Mouse (Mus musculus) liver, embryonic 12.5 days (tissue): ENCODE measurements around the gene Atp5b. TPM values are rescaled to one million over a fixed set of nuclear protein-coding genes. Genes with fewer than 3 reads are reported as not detected.

Experiments used
- ATAC-seq: fragments of 200-750 bp; cut with Nextera tagmentation; 2 replicates; pipeline ENCODE4 v1.8.0; 2017; ENCODE audit warnings: moderate number of reproducible peaks, mild to moderate bottlenecking, moderate library complexity
- H3K27ac ChIP-seq: fragments of 300-500 bp; sonication (generic); 2 replicates; pipeline ENCODE4 v1.5.1; 2016; ENCODE audit warnings: mild to moderate bottlenecking
- H3K27me3 ChIP-seq: fragments of 300-500 bp; sonication (generic); replicated peaks from 2 replicates; pipeline ENCODE4 v1.6.1; 2016; ENCODE audit warnings: mild to moderate bottlenecking, moderate library complexity
- H3K36me3 ChIP-seq: fragments of 300-500 bp; sonication (generic); 2 replicates; pipeline ENCODE4 v1.6.1; 2016; ENCODE audit warnings: mild to moderate bottlenecking, moderate library complexity
- H3K4me1 ChIP-seq: fragments of 300-500 bp; sonication (generic); 2 replicates; pipeline ENCODE4 v1.6.1; 2016
- H3K4me2 ChIP-seq: fragments of 300-500 bp; sonication (generic); 2 replicates; pipeline ENCODE4 v1.6.1; 2016; ENCODE audit warnings: mild to moderate bottlenecking, moderate library complexity
- H3K4me3 ChIP-seq: fragments of 300-500 bp; sonication (generic); 2 replicates; pipeline ENCODE4 v1.5.1; 2016; ENCODE audit warnings: mild to moderate bottlenecking, moderate library complexity
- H3K9ac ChIP-seq: fragments of 300-500 bp; sonication (generic); 2 replicates; pipeline ENCODE4 v1.6.1; 2016; ENCODE audit warnings: mild to moderate bottlenecking, moderate library complexity
- H3K9me3 ChIP-seq: fragments of 300-500 bp; sonication (generic); replicated peaks from 2 replicates; pipeline ENCODE4 v1.6.1; 2016; ENCODE audit warnings: mild to moderate bottlenecking, moderate library complexity
- WGBS: fragments of 180-500 bp; shearing (Covaris S2); methylation state at CpG from one replicate; pipeline ENCODE4 v1.1.7; 2016; ENCODE audit not compliant: insufficient replicate concordance; 5-methylcytosine and 5-hydroxymethylcytosine counted together
- microRNA counts: library from miRNA; unstranded; fragments of <30 nt; microRNA quantifications from one replicate; lab custom pipeline; 2017
- microRNA-seq: library from miRNA; unstranded; fragments of <30 nt; microRNA quantifications from one replicate; pipeline ENCODE4, GENCODE M21; 2017
- polyA plus RNA-seq: library from polyadenylated mRNA; unstranded; fragments of >200 nt; fragmentation: Nextera tagmentation; extraction: Ambion mirVana; gene quantifications from 2 replicates; pipeline ENCODE4 v1.2.1, GENCODE M21; 2016

Atp5b gene
- polyA plus RNA-seq, 1 experiment from 2014 or later, result 2,180 TPM

GRCm38 (mm10) chr10:128111227-128111626, 28.2 kb downstream of the Atp5b start:
- Histone ChIP-seq H3K9ac (no peak overlapping the region), H3K27me3 (no peaks in the 10 kb centered on the region), H3K4me1 (no peaks in the 10 kb centered on the region), H3K4me3 (no peak overlapping the region), H3K36me3 (peaks cover 78% of the 10 kb centered on the region), H3K4me2 (no peak overlapping the region), H3K9me3 (no peaks in the 10 kb centered on the region), H3K27ac (no peak overlapping the region)
- ATAC-seq, result no peak

GRCm38 (mm10) chr10:128123833-128124232, 40.8 kb downstream of the Atp5b start:
- H3K9me3 ChIP-seq, result no peaks in the 10 kb centered on the region
- no peak overlapping the region for H3K4me3 ChIP-seq
- H3K36me3 ChIP-seq, result peaks cover 98% of the 10 kb centered on the region
- H3K9ac ChIP-seq, result no peak overlapping the region
- H3K4me2 ChIP-seq, result no peak overlapping the region
- no peaks in the 10 kb centered on the region for H3K4me1 ChIP-seq
- no peak overlapping the region for H3K27ac ChIP-seq
- WGBS, result 85% methylated on average over 7 of the region's 7 CpGs
- ATAC-seq, result no peak
- H3K27me3 ChIP-seq, result no peaks in the 10 kb centered on the region

- ATAC-seq, result peak; percentile 11; the same call in 1 of the 2 replicates
- no peak overlapping the region for H3K4me2 ChIP-seq
- WGBS, result 87% methylated on average over 9 of the region's 9 CpGs
- H3K36me3 ChIP-seq, result peaks cover 96% of the 10 kb centered on the region
- H3K4me3 ChIP-seq, result no peak overlapping the region
- H3K9me3 ChIP-seq, result no peaks in the 10 kb centered on the region
- no peak overlapping the region for H3K9ac ChIP-seq
- H3K4me1 ChIP-seq, result no peaks in the 10 kb centered on the region
- H3K27me3 ChIP-seq, result no peaks in the 10 kb centered on the region
- no peak overlapping the region for H3K27ac ChIP-seq
Observed at GRCm38 (mm10) chr10:128124831-128125230, 41.8 kb downstream of the Atp5b start.

- ATAC-seq, result no peak
- no peaks in the 10 kb centered on the region for H3K9me3 ChIP-seq
- WGBS, result 89% methylated on average over 14 of the region's 14 CpGs
- no peaks in the 10 kb centered on the region for H3K27me3 ChIP-seq
- no peak overlapping the region for H3K9ac ChIP-seq
- H3K4me3 ChIP-seq, result no peak overlapping the region
- peaks cover 93% of the 10 kb centered on the region for H3K36me3 ChIP-seq
- H3K4me1 ChIP-seq, result no peaks in the 10 kb centered on the region
- no peak overlapping the region for H3K4me2 ChIP-seq
- H3K27ac ChIP-seq, result no peak overlapping the region
Observed at GRCm38 (mm10) chr10:128125951-128126350, 42.9 kb downstream of the Atp5b start.

GRCm38 (mm10) chr10:128127497-128127896, 44.4 kb downstream of the Atp5b start:
- no peak overlapping the region for H3K4me2 ChIP-seq
- ATAC-seq, result no peak
- H3K4me3 ChIP-seq, result no peak overlapping the region
- no peaks in the 10 kb centered on the region for H3K4me1 ChIP-seq
- peaks cover 89% of the 10 kb centered on the region for H3K36me3 ChIP-seq
- WGBS, result 88% methylated on average over 5 of the region's 5 CpGs
- H3K27me3 ChIP-seq, result no peaks in the 10 kb centered on the region
- H3K27ac ChIP-seq, result no peak overlapping the region
- no peaks in the 10 kb centered on the region for H3K9me3 ChIP-seq
- no peak overlapping the region for H3K9ac ChIP-seq

GRCm38 (mm10) chr10:128128143-128128542, 45.1 kb downstream of the Atp5b start:
- Histone ChIP-seq H3K4me3 (no peak overlapping the region), H3K9me3 (no peaks in the 10 kb centered on the region), H3K27ac (no peak overlapping the region), H3K4me1 (no peaks in the 10 kb centered on the region), H3K36me3 (peaks cover 82% of the 10 kb centered on the region), H3K27me3 (no peaks in the 10 kb centered on the region), H3K9ac (no peak overlapping the region), H3K4me2 (no peak overlapping the region)
- 88% methylated on average over 8 of the region's 8 CpGs for WGBS
- ATAC-seq, result 0 out of 2 replicates have a peak, but pooled peaks have one; percentile 31

- Histone ChIP-seq H3K27me3 (no peaks in the 10 kb centered on the region), H3K4me3 (no peak overlapping the region), H3K4me1 (no peaks in the 10 kb centered on the region), H3K9me3 (no peaks in the 10 kb centered on the region), H3K4me2 (no peak overlapping the region), H3K27ac (no peak overlapping the region), H3K36me3 (peaks cover 54% of the 10 kb centered on the region), H3K9ac (no peak overlapping the region)
- no peak for ATAC-seq
- WGBS, result 57% methylated on average over 3 of the region's 3 CpGs
Observed at GRCm38 (mm10) chr10:128131297-128131696, 48.2 kb downstream of the Atp5b start.

- H3K36me3 ChIP-seq, result peaks cover 49% of the 10 kb centered on the region
- no peaks in the 10 kb centered on the region for H3K4me1 ChIP-seq
- no peaks in the 10 kb centered on the region for H3K9me3 ChIP-seq
- ATAC-seq, result no peak
- H3K4me3 ChIP-seq, result no peak overlapping the region
- no peaks in the 10 kb centered on the region for H3K27me3 ChIP-seq
- H3K9ac ChIP-seq, result no peak overlapping the region
- H3K4me2 ChIP-seq, result no peak overlapping the region
- H3K27ac ChIP-seq, result no peak overlapping the region
Observed at GRCm38 (mm10) chr10:128131812-128132211, 48.7 kb downstream of the Atp5b start.

- WGBS, result 72% methylated on average over 13 of the region's 13 CpGs
Observed at GRCm38 (mm10) chr10:128133650-128134332, 50.7 kb downstream of the Atp5b start.

GRCm38 (mm10) chr10:128135374-128135773, 52.3 kb downstream of the Atp5b start:
- H3K4me3 ChIP-seq, result no peak overlapping the region
- no peaks in the 10 kb centered on the region for H3K27me3 ChIP-seq
- H3K4me2 ChIP-seq, result no peak overlapping the region
- H3K9me3 ChIP-seq, result no peaks in the 10 kb centered on the region
- H3K9ac ChIP-seq, result no peak overlapping the region
- 83% methylated on average over 6 of the region's 6 CpGs for WGBS
- H3K4me1 ChIP-seq, result no peaks in the 10 kb centered on the region
- H3K27ac ChIP-seq, result no peak overlapping the region
- ATAC-seq, result no peak
- peaks cover 31% of the 10 kb centered on the region for H3K36me3 ChIP-seq

More at GRCm38 (mm10) chr10:128133650-128134332, 50.7 kb downstream of the Atp5b start:
- Histone ChIP-seq H3K4me3 (no peak overlapping the region), H3K4me2 (no peak overlapping the region), H3K9ac (no peak overlapping the region), H3K4me1 (no peaks in the 10 kb centered on the region), H3K27me3 (no peaks in the 10 kb centered on the region), H3K36me3 (peaks cover 38% of the 10 kb centered on the region), H3K27ac (no peak overlapping the region), H3K9me3 (no peaks in the 10 kb centered on the region)
- ATAC-seq, result no peak

MicroRNAs within 50 kb of the gene (microRNA counts, 519-probe panel; counts per million panel counts)
- microRNA mmu-miR-677 (lab: Ali Mortazavi, UCI), result 582 counts per million, percentile 70 among the panel's probes with 10 or more counts

Small RNA genes within 50 kb of the gene (microRNA-seq; reads per million reads assigned to microRNA genes)
- 48.1 reads per million, percentile 41 among the genes with 10 or more reads in this experiment for gene Mir677

Other genes with a start within 250 kb of the Atp5b start
- not detected in 2 replicates for gene Rdh19, start 233.3 kb upstream of the Atp5b start, polyA plus RNA-seq
- gene Rdh16f2, start 216.8 kb upstream of the Atp5b start, polyA plus RNA-seq, result not detected in 2 replicates
- gene Rdh7, start 194.5 kb upstream of the Atp5b start, polyA plus RNA-seq, result 0.07 TPM in 1 of 2 replicates, not detected in the other
- not detected in 2 replicates for gene Sdr9c7, start 184.8 kb upstream of the Atp5b start, polyA plus RNA-seq
- gene Hsd17b6, start 75.7 kb upstream of the Atp5b start, polyA plus RNA-seq, result 0.17 TPM in 1 of 2 replicates, not detected in the other
- gene Prim1, start 68.1 kb upstream of the Atp5b start, polyA plus RNA-seq, result 88.9 and 93.3 TPM in 2 replicates
- gene Naca, start 47.7 kb upstream of the Atp5b start, polyA plus RNA-seq, result 666 and 682 TPM in 2 replicates
- gene Ptges3, start 24.3 kb upstream of the Atp5b start, polyA plus RNA-seq, result 406 and 407 TPM in 2 replicates
- gene Baz2a, start 8.3 kb downstream of the Atp5b start, polyA plus RNA-seq, result 8.0 and 8.6 TPM in 2 replicates
- gene Rbms2, start 97.0 kb downstream of the Atp5b start, polyA plus RNA-seq, result 8.7 and 10.1 TPM in 2 replicates
- 1.8 and 2.8 TPM in 2 replicates for gene Gls2, start 111.2 kb downstream of the Atp5b start, polyA plus RNA-seq
- 24.1 and 25.1 TPM in 2 replicates for gene Spryd4, start 128.5 kb downstream of the Atp5b start, polyA plus RNA-seq
- not detected in 2 replicates for gene Mip, start 142.6 kb downstream of the Atp5b start, polyA plus RNA-seq
- gene Timeless, start 148.8 kb downstream of the Atp5b start, polyA plus RNA-seq, result 45.2 and 46.5 TPM in 2 replicates
- gene Apon, start 170.8 kb downstream of the Atp5b start, polyA plus RNA-seq, result 0.31 and 0.51 TPM in 2 replicates
- gene Apof, start 185.4 kb downstream of the Atp5b start, polyA plus RNA-seq, result 27.2 and 28.2 TPM in 2 replicates
- gene Stat2, start 187.3 kb downstream of the Atp5b start, polyA plus RNA-seq, result 8.4 and 8.8 TPM in 2 replicates
- gene Il23a, start 215.5 kb downstream of the Atp5b start, polyA plus RNA-seq, result not detected in 2 replicates
- gene Pan2, start 220.1 kb downstream of the Atp5b start, polyA plus RNA-seq, result 17.9 and 18.3 TPM in 2 replicates
- gene Cnpy2, start 239.2 kb downstream of the Atp5b start, polyA plus RNA-seq, result 107 and 114 TPM in 2 replicates